Mouse (Mus musculus) liver, adult 2 months (tissue): ENCODE measurements around the gene Dnah7b.

Source experiments
- CTCF ChIP-seq: fragments of 200-500 bp; IDR thresholded peaks from 2 replicates; pipeline ENCODE4 v1.5.1; 2011; ENCODE audit warnings: low read depth, low read length, control low read depth
- POLR2A ChIP-seq: fragments of 200-500 bp; IDR thresholded peaks from 2 replicates; pipeline ENCODE4 v1.6.1; 2011; ENCODE audit warnings: low read length, control low read depth; ENCODE audit not compliant: insufficient read depth; ENCODE audit errors: extremely low read depth

- no peak for TF ChIP-seq CTCF
- no peak for TF ChIP-seq POLR2A
Observed at GRCm38 (mm10) chr1:46077891-46078290, 11.8 kb downstream of the Dnah7b start.
